Mouse (Mus musculus) embryonic facial prominence, embryonic 14.5 days (tissue): Measurements from ENCODE around the gene Gm8677. TPM values are rescaled to one million over a fixed set of nuclear protein-coding genes. Genes with fewer than 3 reads are reported as not detected.
"Not testable (repeated sequence)": the region's sequence is repeated elsewhere in the genome, so short reads cannot be mapped to it uniquely, and the experiment has no call there.

Experiments used
- ATAC-seq: fragments of 200-750 bp; cut with Nextera tagmentation; 2 replicates; pipeline ENCODE4 v1.8.0; 2017; ENCODE audit warnings: low read depth, moderate number of reproducible peaks, moderate TSS enrichment
- DNase-seq: peaks from one replicate; pipeline ENCODE4 v3.0.0-alpha.2; 2015; ENCODE audit warnings: low spot score
- H3K27ac ChIP-seq: fragments of 300-500 bp; sonication (generic); replicated peaks from 2 replicates; pipeline ENCODE4 v1.5.1; 2014; ENCODE audit warnings: low read depth, mild to moderate bottlenecking, low read length, moderate library complexity
- H3K27me3 ChIP-seq: fragments of 300-500 bp; sonication (generic); replicated peaks from 2 replicates; pipeline ENCODE4 v1.6.1; 2014; ENCODE audit warnings: low read length; ENCODE audit not compliant: control insufficient read depth, insufficient read depth
- H3K36me3 ChIP-seq: fragments of 300-500 bp; sonication (generic); 2 replicates; pipeline ENCODE4 v1.6.1; 2014; ENCODE audit warnings: low read length, mixed read lengths; ENCODE audit not compliant: control insufficient read depth, insufficient read depth
- H3K4me1 ChIP-seq: fragments of 300-500 bp; sonication (generic); 2 replicates; pipeline ENCODE4 v1.6.1; 2014; ENCODE audit warnings: antibody characterized with exemption, low read length; ENCODE audit not compliant: control insufficient read depth, insufficient read depth
- H3K4me2 ChIP-seq: fragments of 300-500 bp; sonication (generic); 2 replicates; pipeline ENCODE4 v1.6.1; 2014; ENCODE audit warnings: low read depth, mild to moderate bottlenecking, low read length, moderate library complexity, mixed read lengths
- H3K4me3 ChIP-seq: fragments of 300-500 bp; sonication (generic); 2 replicates; pipeline ENCODE4 v1.5.1; 2014; ENCODE audit warnings: low read depth, mild to moderate bottlenecking, low read length
- H3K9ac ChIP-seq: fragments of 300-500 bp; sonication (generic); 2 replicates; pipeline ENCODE4 v1.6.1; 2014; ENCODE audit warnings: low read depth, mild to moderate bottlenecking, low read length, moderate library complexity, mixed read lengths
- H3K9me3 ChIP-seq: fragments of 300-500 bp; sonication (generic); 2 replicates; pipeline ENCODE4 v1.6.1; 2016; ENCODE audit warnings: low read length; ENCODE audit not compliant: control insufficient read depth
- WGBS: fragments of 180-500 bp; shearing (Covaris S2); extraction: QIAGEN DNeasy Blood & Tissue Kit; methylation state at CpG from one replicate; pipeline ENCODE4 v1.1.7; 2014; 5-methylcytosine and 5-hydroxymethylcytosine counted together
- polyA plus RNA-seq: library from polyadenylated mRNA; unstranded; fragments of >200 nt; fragmentation: Nextera tagmentation; extraction: Ambion mirVana; gene quantifications from 2 replicates; pipeline ENCODE4 v1.2.1, GENCODE M21; 2014

The Gm8677 gene
- not detected in 2 replicates for polyA plus RNA-seq

- not testable (repeated sequence) for H3K4me2 ChIP-seq, H3K9ac ChIP-seq, H3K27ac ChIP-seq, DNase-seq, ATAC-seq, H3K27me3 ChIP-seq, H3K9me3 ChIP-seq, H3K4me1 ChIP-seq, H3K4me3 ChIP-seq, H3K36me3 ChIP-seq
- no CpG with 5 or more reads among the region's 1 CpGs for WGBS
Observed at GRCm38 (mm10) chr7:22534787-22535186, at the start of gene Gm8677. TSS of gene Gm8677 (minus strand) at chr7:22534887.

GRCm38 (mm10) chr7:22565243-22565642, 30.6 kb upstream of the Gm8677 start, which contains the start of gene Gm4201:
TSS of gene Gm4201 (minus strand) at chr7:22565343.
- not testable (repeated sequence) for DNase-seq, ATAC-seq, H3K27ac ChIP-seq, H3K9ac ChIP-seq, H3K4me2 ChIP-seq, H3K9me3 ChIP-seq, H3K4me3 ChIP-seq, H3K27me3 ChIP-seq, H3K36me3 ChIP-seq, H3K4me1 ChIP-seq
- no CpG with 5 or more reads among the region's 3 CpGs for WGBS

GRCm38 (mm10) chr7:22522667-22523066, 12.0 kb downstream of the Gm8677 start, which contains the start of gene Vmn1r152:
TSS of gene Vmn1r152 (plus strand) at chr7:22522967.
- not testable (repeated sequence) for H3K27ac ChIP-seq, H3K9ac ChIP-seq, H3K4me2 ChIP-seq, ATAC-seq, H3K36me3 ChIP-seq, H3K4me3 ChIP-seq, H3K9me3 ChIP-seq, H3K27me3 ChIP-seq, H3K4me1 ChIP-seq, DNase-seq
- no CpG with 5 or more reads among the region's 3 CpGs for WGBS

GRCm38 (mm10) chr7:22499578-22499977, 35.1 kb downstream of the Gm8677 start, which contains the start of gene Vmn1r151:
TSS of gene Vmn1r151 (minus strand) at chr7:22499678.
- H3K4me3 ChIP-seq, H3K9ac ChIP-seq, H3K27me3 ChIP-seq, H3K27ac ChIP-seq, DNase-seq, H3K4me2 ChIP-seq, H3K4me1 ChIP-seq, H3K36me3 ChIP-seq, ATAC-seq, H3K9me3 ChIP-seq: not testable (repeated sequence)
- 16% methylated on average over 1 of the region's 3 CpGs for WGBS

Other genes starting within 250 kb of the Gm8677 start
- gene Gm4187, start 205.2 kb downstream of the Gm8677 start, polyA plus RNA-seq = not detected in 2 replicates
- not detected in 2 replicates for gene Gm8660, start 163.8 kb downstream of the Gm8677 start, polyA plus RNA-seq
- gene Vmn1r148, start 121.3 kb downstream of the Gm8677 start, polyA plus RNA-seq = not detected in 2 replicates
- gene Vmn1r149, start 96.7 kb downstream of the Gm8677 start, polyA plus RNA-seq = not detected in 2 replicates
- gene Gm10665, start 70.8 kb downstream of the Gm8677 start, polyA plus RNA-seq = not detected in 2 replicates
- gene Vmn1r151, start 35.2 kb downstream of the Gm8677 start, polyA plus RNA-seq = not detected in 2 replicates
- not detected in 2 replicates for gene Vmn1r152, start 11.9 kb downstream of the Gm8677 start, polyA plus RNA-seq
- gene Gm4201, start 30.5 kb upstream of the Gm8677 start, polyA plus RNA-seq = not detected in 2 replicates
- not detected in 2 replicates for gene Gm4565, start 53.2 kb upstream of the Gm8677 start, polyA plus RNA-seq
- gene Vmn1r155, start 123.1 kb upstream of the Gm8677 start, polyA plus RNA-seq = not detected in 2 replicates
- not detected in 2 replicates for gene Gm8693, start 157.4 kb upstream of the Gm8677 start, polyA plus RNA-seq
- not detected in 2 replicates for gene Gm4567, start 184.8 kb upstream of the Gm8677 start, polyA plus RNA-seq
- not detected in 2 replicates for gene Vmn1r157, start 226.8 kb upstream of the Gm8677 start, polyA plus RNA-seq